Mouse (Mus musculus) gastrocnemius, postnatal 4 days (tissue): ENCODE results near the gene Ube2q2. TPM values are rescaled to one million over a fixed set of nuclear protein-coding genes. Genes with fewer than 3 reads are reported as not detected.
"Not testable (repeated sequence)": the region's sequence is repeated elsewhere in the genome, so short reads cannot be mapped to it uniquely, and the experiment has no call there.

Experiments
- DNase-seq, 2 experiments: peaks; one replicate each; pipeline ENCODE4 v3.0.0; 2021 to 2022; ENCODE audit warnings: low spot score in 2 of 2, mixed read lengths in 2 of 2
- long read RNA-seq, 2 experiments: library from polyadenylated mRNA; stranded (forward); transcript quantifications; one replicate each; pipeline ENCODE4 v2.0.0; 2021
- total RNA-seq, 2 experiments: library from RNA; stranded (reverse); gene quantifications; 2 replicates each; pipeline ENCODE4 v1.2.3; 2021

The Ube2q2 gene
- 10 to 100 TPM; 26.7 to 27.2 TPM for total RNA-seq
- long read RNA-seq, experiment 1, transcript Ube2q2-201 (13 exons, 3,456 nt) = major isoform, 27 of 41 reads
- long read RNA-seq, experiment 1, transcript Ube2q2-202 (12 exons, 1,680 nt) = minor isoform, 6 of 41 reads
- long read RNA-seq, experiment 1, partial matches to known transcripts = 1 of 41 reads
- long read RNA-seq, experiment 1, other reads (novel, unspliced or antisense) = 6 of 41 reads
- long read RNA-seq, experiment 2, transcript Ube2q2-202 (12 exons, 1,680 nt) = minor isoform, 6 of 47 reads
- long read RNA-seq, experiment 2, transcript Ube2q2-201 (13 exons, 3,456 nt) = major isoform, 31 of 47 reads
- long read RNA-seq, experiment 2, partial matches to known transcripts = 2 of 47 reads
- long read RNA-seq, experiment 2, other reads (novel, unspliced or antisense) = 7 of 47 reads

DNA sequence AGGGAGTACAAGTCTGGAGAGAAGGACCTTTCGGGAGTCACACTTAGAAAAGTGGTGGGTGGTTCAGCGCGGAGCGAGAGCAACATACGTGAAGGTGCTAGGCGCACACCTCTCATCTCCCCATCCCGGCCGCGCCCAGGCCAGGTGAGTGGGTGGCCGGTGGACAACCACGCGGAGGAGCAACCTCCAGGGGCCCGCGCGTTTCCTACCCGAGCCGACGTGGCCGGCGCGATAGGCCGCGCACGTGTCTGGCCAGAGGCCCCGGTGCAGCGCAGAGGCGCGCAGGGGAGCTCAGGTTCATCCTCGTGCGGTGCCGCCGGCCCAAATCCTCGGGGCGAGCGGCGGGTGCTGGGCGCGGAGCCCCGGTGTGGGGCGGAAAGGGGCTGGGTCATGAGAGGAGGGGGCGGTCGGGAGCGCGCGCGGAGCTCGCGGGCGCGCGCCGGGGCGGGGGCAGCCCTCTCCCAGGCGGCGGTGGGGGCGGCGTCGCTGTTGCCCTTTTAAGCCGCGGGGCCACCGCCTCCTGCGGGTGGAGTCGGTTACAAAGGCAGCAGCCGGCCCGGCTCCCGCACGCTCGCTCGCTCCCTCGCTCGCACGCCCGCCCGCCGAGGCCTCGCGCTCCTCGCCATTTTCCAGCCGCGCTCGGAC lies at the start of gene Ube2q2:
Gene Ube2q2, plus strand, starts transcription at position 1 of the 645 bp plus-strand sequence.
- peak; percentile 60 to 76 for DNase-seq

DNA sequence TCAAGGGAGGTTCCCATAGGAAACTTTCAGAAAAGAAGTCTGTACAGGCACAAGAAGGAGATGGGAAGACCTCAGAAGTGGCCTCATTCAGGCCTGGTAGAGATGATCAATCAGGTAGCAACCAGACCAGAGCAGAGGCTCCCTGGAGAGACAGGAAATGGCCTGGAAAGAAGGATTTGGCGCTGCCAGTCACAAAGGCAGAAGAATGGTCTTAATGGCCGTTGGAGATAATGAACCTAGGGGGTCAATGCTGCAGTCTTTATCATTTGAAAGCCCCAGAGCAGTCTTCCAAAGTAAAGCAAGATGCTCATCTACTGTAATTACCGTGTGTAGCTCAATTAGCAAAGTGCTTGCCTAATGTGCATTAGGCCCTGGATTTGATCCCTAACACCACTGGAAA lies 47.5 kb upstream of the Ube2q2 start:
- DNase-seq = no peak

DNA sequence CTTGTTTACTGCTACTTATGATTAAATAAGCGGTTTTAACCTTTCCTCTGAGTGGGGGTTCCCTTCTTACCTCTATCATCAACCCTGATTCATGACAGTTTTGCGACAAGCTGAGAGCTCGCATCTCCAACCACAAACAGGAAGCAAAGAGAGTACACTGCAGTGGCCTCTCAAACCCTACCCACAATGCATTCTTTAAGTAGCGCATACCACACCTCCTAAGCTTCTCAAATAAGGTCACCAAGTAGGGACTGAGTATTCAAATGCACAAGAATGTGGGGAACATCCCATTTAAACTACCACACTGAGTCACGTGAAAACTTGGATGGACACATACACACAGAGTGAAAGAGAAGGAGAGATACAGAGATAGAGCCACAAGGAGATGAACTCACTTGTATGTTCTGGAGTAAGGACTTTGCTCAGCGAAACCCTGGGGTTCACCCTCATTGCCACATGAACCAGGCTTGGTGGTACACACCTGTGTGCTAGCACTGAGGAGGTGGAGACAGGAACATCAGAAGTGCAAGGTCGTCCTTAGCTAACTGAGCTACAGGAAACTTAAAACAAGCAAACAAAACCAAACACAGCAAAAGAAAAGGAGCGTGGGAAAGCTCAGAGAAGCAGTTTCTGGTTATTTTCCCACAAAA lies 46.3 kb upstream of the Ube2q2 start:
- DNase-seq = no peak

DNA sequence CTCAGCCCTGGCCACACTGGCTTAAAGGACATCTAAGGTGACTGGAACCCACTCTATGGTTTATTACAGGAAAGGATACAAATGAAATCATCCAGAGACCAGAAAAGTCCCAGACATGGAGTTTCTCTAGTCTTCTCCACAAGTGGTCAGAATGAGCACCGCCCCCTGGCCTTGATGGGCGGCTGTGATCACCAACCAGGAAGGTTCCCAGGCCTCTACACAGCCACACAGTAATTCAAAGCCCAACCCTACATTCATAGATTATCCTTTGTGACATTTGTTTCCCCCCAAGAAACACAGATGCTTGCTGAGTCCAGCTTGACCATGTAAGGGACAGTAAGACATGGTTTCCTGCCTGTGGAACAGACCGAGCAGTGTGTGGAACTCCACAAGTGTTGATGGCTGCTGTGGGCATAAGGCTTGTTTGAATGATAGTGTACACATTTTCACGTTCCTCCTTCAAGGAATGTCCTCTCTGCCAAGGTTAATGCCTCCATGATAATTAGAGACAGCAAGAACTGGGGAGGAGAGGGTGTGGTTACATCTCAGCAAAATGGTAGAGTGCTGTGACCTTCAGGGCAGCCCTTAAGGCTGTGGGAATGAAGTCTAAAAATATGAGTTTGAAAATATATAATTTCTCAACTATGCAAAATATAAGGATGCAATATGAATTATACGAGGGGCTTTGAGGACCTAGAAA lies 45.6 kb upstream of the Ube2q2 start:
- no peak for DNase-seq

DNA sequence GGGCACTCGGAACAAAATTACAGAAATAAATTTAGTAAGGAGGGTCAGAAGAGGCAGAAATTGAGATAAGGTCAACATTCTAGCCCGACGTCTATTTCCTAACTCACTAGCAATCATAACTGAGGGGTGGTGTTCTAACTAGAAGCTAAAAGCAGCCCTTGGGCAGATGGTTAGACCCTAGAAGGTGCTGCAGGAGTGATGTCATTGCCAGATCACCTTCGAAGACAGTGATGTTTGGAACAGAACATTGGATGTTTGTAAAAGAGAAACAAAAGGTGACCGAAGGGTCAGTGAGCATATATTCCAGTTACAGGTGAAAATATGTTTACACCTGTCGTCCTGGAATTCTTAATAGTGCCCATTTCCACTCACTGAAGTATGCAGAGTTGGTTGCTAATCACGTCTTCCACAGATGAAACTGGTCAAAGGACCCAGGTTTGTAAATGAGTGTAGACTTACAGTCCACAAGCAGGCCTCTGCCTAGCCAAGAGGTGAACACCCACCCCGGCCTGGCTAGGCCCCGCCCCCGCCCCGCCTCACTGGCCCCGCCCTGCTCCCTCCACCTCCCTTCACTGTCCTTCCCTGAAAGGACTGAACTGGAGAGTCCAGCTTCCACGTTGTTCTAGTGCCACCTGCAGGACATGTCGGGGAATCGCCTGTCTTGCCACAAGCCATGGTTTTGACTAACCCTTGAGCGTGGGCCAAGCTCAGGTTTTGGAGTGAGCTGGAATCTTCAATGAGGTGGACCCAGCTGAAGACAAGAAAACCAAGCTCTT lies 38.4 kb upstream of the Ube2q2 start:
- peak; percentile 64 to 76 for DNase-seq

DNA sequence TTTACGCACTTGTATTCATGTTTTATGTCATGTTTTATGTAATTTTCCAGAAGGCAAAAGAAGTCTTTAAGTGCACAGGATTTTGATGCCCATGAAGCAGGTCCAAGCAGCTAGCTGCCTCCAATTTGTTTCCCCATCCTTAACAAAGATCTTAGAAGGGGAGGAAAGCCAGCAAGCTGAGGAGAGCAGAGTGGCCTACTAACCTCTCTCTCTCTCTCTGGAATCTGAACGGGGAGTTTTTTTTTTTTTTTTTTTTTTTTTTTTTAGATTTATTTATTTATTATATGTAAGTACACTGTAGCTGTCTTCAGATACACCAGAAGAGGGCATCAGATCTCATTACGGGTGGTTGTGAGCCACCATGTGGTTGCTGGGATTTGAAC lies 37.8 kb upstream of the Ube2q2 start:
- not testable (repeated sequence) for DNase-seq

DNA sequence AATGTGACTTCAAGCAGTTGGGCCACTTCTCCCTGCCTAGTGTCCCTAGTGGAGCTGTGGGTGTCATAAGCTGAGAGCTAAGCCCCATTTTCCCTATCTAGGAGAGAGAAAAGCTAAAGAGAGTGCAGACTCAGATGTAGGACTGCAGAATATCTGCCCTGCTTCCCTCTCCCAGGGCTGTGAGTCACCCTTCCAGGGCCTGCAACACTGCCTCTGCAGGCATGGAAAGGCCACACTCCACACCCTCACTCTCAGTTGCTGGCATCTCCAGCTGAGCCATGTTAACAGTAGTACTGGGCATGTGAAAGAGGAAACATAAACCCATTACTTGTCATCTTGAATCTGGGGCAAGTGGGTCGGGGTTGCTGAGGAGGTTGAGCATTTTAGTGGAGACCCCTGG lies 33.9 kb upstream of the Ube2q2 start:
- DNase-seq = no peak

DNA sequence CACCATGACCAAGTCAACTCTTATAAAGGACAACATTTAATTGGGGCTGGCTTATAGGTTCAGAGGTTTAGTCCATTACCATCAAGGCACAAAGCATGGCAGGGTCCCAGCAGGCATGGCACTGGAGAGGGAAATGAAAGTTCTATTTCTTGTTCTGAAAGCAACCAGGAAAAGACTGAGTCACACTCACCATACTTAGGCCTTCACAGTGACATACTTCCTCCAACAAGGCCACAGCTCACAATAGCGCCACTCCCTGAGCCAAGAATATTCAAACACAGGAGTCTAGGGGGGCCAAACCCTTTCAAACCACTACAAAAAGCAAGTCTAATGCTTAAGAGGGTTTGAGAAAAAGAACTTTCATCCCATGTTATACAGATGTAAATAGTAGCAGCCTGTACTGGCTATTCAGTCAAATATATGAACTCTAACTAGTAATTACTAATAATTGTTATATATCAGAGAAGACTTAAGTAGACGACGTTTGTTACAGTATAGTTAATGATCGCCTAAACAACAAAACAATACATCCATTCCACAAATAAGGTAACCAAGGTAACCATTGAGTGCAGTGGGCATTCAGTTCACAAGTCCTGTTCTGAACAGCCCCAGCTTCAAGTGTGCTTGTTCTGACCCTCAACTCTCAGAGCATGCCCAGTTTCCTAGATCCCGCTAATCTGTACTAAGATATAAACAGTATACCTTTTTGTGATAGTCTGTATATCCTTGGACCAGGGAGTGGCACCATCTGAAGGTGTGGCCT lies 31.2 kb upstream of the Ube2q2 start:
- no peak for DNase-seq

DNA sequence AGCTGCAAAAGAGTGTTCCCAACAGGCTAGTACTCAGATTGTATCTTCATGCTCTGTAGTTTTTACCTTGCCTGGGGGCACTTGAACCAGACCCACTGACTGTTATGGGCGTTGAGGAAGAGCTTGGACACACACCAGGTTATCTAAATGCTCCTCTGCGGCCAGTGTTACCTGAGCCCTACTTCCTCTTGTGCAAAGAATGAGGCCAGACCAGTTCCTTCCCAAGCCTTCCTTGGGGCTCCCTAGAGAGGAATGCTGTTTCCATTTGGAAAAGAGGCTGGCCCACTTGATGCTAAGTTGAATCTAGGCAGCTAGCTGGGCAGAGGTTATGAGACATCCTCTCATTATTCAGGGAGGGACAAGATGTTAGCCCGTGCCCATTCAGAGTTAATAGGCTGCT lies 26.1 kb upstream of the Ube2q2 start:
- DNase-seq = no peak

DNA sequence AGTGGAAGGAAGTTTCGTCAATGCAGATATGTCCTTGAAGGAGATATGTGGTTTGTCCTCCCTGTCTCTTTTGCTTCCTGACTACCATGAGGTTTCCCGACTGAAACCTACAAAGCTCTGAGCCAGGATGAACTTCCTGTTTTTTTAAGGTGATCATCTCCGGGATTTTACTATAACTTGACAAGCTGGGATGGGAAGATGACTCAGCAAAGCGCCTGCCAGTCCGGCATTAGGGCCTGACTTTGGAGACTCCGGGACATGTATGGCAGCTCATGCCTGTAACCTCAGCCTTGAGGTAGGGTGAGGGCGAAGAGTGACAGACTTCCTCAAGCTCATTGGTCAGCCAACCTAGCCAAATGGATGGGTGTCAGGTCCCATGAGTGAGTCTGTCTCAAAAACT lies 22.9 kb upstream of the Ube2q2 start:
- no peak for DNase-seq

- DNase-seq = no peak
Measured at GRCm38 (mm10) chr9:55126295-55126694, 22.4 kb upstream of the Ube2q2 start.

GRCm38 (mm10) chr9:55131851-55132250 lies 16.8 kb upstream of the Ube2q2 start:
- DNase-seq = no peak

GRCm38 (mm10) chr9:55136576-55136975 lies 12.1 kb upstream of the Ube2q2 start:
- DNase-seq = no peak

DNA sequence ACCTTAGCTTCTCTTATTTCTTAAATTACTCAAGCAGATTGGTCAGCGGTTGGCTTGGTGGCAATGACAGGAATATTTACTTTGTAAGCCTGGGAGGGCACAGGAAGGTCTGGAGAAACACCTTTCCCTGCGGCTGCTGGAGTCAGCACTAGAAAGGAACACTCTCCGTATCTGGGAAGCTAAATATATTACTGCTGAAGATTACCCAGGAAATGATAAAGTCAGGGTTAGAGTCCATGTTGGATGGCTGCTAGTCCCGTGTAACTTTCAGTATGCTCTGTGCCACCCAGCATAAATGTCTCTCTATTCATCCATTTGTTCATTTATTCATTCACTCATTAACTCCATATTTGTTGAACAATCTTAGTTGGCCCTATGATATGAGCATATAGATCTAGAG lies 11.5 kb upstream of the Ube2q2 start:
- DNase-seq = no peak

GRCm38 (mm10) chr9:55139958-55140357 lies 8.7 kb upstream of the Ube2q2 start:
- DNase-seq = no peak

- peak; percentile 23 to 61 for DNase-seq
Measured at GRCm38 (mm10) chr9:55149499-55150278, 1.0 kb downstream of the Ube2q2 start.

- DNase-seq = no peak
Measured at GRCm38 (mm10) chr9:55150279-55150726, 1.6 kb downstream of the Ube2q2 start.

DNA sequence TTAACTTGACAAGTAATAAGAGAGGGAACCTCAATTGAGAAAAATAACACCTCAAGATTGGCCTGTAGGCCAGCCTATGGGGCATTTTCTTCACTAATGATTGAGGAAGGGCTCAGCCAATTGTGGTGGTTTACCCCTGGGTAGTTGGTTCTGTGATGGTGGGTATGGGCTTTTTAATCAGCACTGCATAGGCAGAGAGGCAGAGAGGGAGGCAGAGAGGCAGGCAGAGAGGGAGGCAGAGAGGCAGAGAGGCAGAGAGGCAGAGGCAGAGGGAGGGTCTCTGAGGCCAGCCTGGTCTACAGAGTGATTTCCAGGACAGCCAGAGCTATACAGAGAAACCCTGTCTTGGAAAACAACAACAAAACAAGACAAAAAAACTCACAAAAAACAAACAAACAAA lies 2.4 kb downstream of the Ube2q2 start:
- DNase-seq = peak; percentile 48 to 57

DNA sequence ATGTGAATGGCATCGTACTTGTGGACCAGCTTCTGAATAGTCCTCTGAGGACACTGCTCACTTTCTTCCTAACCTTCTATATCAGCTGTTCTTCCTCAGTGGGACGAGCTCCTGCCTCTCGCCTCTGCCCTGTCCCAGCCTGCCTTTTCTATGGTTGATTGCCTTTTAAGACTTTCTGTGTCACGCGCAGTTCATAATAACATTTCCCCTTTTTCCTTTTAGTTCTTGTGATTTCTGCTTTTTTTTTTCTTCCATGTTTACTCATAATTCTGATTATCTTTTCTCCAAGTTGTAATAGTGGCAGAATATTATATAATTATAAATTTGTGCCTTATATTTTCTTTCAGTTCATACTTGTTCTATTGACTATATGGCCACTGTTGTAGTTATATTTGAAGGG lies 4.3 kb downstream of the Ube2q2 start:
- DNase-seq = no peak
